Mouse (Mus musculus): ENCODE measurements around the gene Prlh.

DNA sequence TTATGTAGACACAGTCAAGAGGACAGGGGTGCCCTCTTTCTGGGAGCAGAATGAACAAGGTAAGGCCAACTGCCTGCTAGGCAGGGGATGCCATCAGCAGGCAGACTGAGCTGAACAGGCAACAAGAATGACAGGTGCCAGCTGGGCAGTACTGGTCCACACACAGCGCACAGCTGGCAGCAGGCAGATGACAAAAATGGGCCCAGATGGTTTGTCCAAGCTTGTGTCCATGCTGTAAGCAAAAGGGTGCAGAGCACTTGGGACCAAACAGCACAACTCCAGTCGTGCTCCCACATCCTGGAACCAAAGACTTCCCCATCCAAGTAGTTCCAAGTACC is 20.6 kb downstream of the Prlh start:
- TF ChIP-seq EP300 (optimal IDR thresholded peaks at IDR 0.05) (no peak), CTCF (IDR thresholded peaks at IDR 0.05; ENCODE audit: low read depth) (no peak)

Data from stomach, postnatal 0 days (tissue).